Mouse (Mus musculus): ENCODE data around the gene Vmn2r83.
"Not testable (repeated sequence)": the region's sequence is repeated elsewhere in the genome, so short reads cannot be mapped to it uniquely, and the experiment has no call there.

Gene Vmn2r83

GRCm38 (mm10) chr10:79468431-79468830, at the start of gene Vmn2r83:
Gene Vmn2r83, plus strand, starts transcription at chr10:79468731.
- no peak for DNase-seq (ENCODE audit: low spot score in 2 of 2)

- not testable (repeated sequence) for DNase-seq (ENCODE audit: low spot score in 2 of 2)
Observed at GRCm38 (mm10) chr10:79435141-79435820, 33.2 kb upstream of the Vmn2r83 start.

GRCm38 (mm10) chr10:79495886-79496285, 27.4 kb downstream of the Vmn2r83 start:
- DNase-seq (ENCODE audit: low spot score in 2 of 2), result no peak

- DNase-seq (ENCODE audit: low spot score in 2 of 2), result no peak
Observed at GRCm38 (mm10) chr10:79496701-79497288, 28.3 kb downstream of the Vmn2r83 start.

- no peak for DNase-seq (ENCODE audit: low spot score in 2 of 2)
Observed at GRCm38 (mm10) chr10:79502830-79503644, 34.5 kb downstream of the Vmn2r83 start.

- DNase-seq (ENCODE audit: low spot score in 2 of 2), result no peak
Observed at GRCm38 (mm10) chr10:79506709-79507108, 38.2 kb downstream of the Vmn2r83 start.

- no peak for DNase-seq (ENCODE audit: low spot score in 2 of 2)
Observed at GRCm38 (mm10) chr10:79524433-79524832, 55.9 kb downstream of the Vmn2r83 start.

- no peak for DNase-seq (ENCODE audit: low spot score in 2 of 2)
Observed at GRCm38 (mm10) chr10:79525456-79526325, 57.2 kb downstream of the Vmn2r83 start.

GRCm38 (mm10) chr10:79526661-79527452, 58.3 kb downstream of the Vmn2r83 start:
- no peak for DNase-seq (ENCODE audit: low spot score in 2 of 2)

GRCm38 (mm10) chr10:79527453-79527845, 58.9 kb downstream of the Vmn2r83 start:
- no peak for DNase-seq (ENCODE audit: low spot score in 2 of 2)

GRCm38 (mm10) chr10:79528081-79528480, 59.5 kb downstream of the Vmn2r83 start:
- no peak for DNase-seq (ENCODE audit: low spot score in 2 of 2)

GRCm38 (mm10) chr10:79530241-79530640, 61.7 kb downstream of the Vmn2r83 start:
- no peak for DNase-seq (ENCODE audit: low spot score in 2 of 2)

- DNase-seq (ENCODE audit: low spot score in 2 of 2), result no peak
Observed at GRCm38 (mm10) chr10:79530721-79531120, 62.2 kb downstream of the Vmn2r83 start.

GRCm38 (mm10) chr10:79531593-79531992, 63.1 kb downstream of the Vmn2r83 start:
- DNase-seq (ENCODE audit: low spot score in 2 of 2), result no peak

- peak in 1 of 2 experiments; percentile 1 for DNase-seq (ENCODE audit: low spot score in 2 of 2)
Observed at GRCm38 (mm10) chr10:79532678-79533077, 64.1 kb downstream of the Vmn2r83 start.

- DNase-seq (ENCODE audit: low spot score in 2 of 2), result peak in 1 of 2 experiments; percentile 14
Observed at GRCm38 (mm10) chr10:79533126-79533911, 64.8 kb downstream of the Vmn2r83 start, which contains the start of gene Plpp2. Gene Plpp2, minus strand, starts transcription at chr10:79533796.

- DNase-seq (ENCODE audit: low spot score in 2 of 2), result peak in 1 of 2 experiments; percentile 2
Observed at GRCm38 (mm10) chr10:79534426-79534825, 65.9 kb downstream of the Vmn2r83 start.

- no peak for DNase-seq (ENCODE audit: low spot score in 2 of 2)
Observed at GRCm38 (mm10) chr10:79535431-79535830, 66.9 kb downstream of the Vmn2r83 start.

- no peak for DNase-seq (ENCODE audit: low spot score in 2 of 2)
Observed at GRCm38 (mm10) chr10:79536461-79537080, 68.0 kb downstream of the Vmn2r83 start.

Data from right cerebral cortex, adult 2 months (tissue).